Mouse (Mus musculus) hindbrain, embryonic 15.5 days (tissue): ENCODE measurements around the gene Mrfap1. TPM values are rescaled to one million over a fixed set of nuclear protein-coding genes. Genes with fewer than 3 reads are reported as not detected.

Experiments used
- ATAC-seq: fragments of 200-750 bp; cut with Nextera tagmentation; 2 replicates; pipeline ENCODE4 v1.8.0; 2017; ENCODE audit warnings: low read depth, moderate number of reproducible peaks, moderate TSS enrichment; ENCODE audit not compliant: low FRiP score
- H3K27ac ChIP-seq: fragments of 300-500 bp; sonication (generic); replicated peaks from 2 replicates; pipeline ENCODE4 v1.5.1; 2015; ENCODE audit warnings: mild to moderate bottlenecking, inconsistent platforms
- H3K27me3 ChIP-seq: fragments of 300-500 bp; sonication (generic); 2 replicates; pipeline ENCODE4 v1.6.1; 2015; ENCODE audit warnings: control low read depth, inconsistent platforms
- H3K36me3 ChIP-seq: fragments of 300-500 bp; sonication (generic); 2 replicates; pipeline ENCODE4 v1.6.1; 2015; ENCODE audit warnings: control low read depth, inconsistent platforms
- H3K4me1 ChIP-seq: fragments of 300-500 bp; sonication (generic); replicated peaks from 2 replicates; pipeline ENCODE4 v1.6.1; 2015; ENCODE audit warnings: control low read depth, inconsistent platforms
- H3K4me2 ChIP-seq: fragments of 300-500 bp; sonication (generic); 2 replicates; pipeline ENCODE4 v1.6.1; 2015; ENCODE audit warnings: moderate library complexity, mild to moderate bottlenecking, inconsistent platforms
- H3K4me3 ChIP-seq: fragments of 300-500 bp; sonication (generic); 2 replicates; pipeline ENCODE4 v1.5.1; 2015; ENCODE audit warnings: mild to moderate bottlenecking, inconsistent platforms
- H3K9ac ChIP-seq: fragments of 300-500 bp; sonication (generic); 2 replicates; pipeline ENCODE4 v1.6.1; 2015; ENCODE audit warnings: inconsistent platforms
- H3K9me3 ChIP-seq: fragments of 300-500 bp; sonication (generic); 2 replicates; pipeline ENCODE4 v1.6.1; 2016; ENCODE audit warnings: control low read depth, inconsistent platforms
- WGBS: fragments of 180-500 bp; shearing (Covaris S2); methylation state at CpG from one replicate; pipeline ENCODE4 v1.1.7; 2015; 5-methylcytosine and 5-hydroxymethylcytosine counted together
- polyA plus RNA-seq: library from polyadenylated mRNA; unstranded; fragments of >200 nt; fragmentation: Nextera tagmentation; extraction: Ambion mirVana; gene quantifications from 2 replicates; pipeline ENCODE4 v1.2.1, GENCODE M21; 2015

The Mrfap1 gene
- polyA plus RNA-seq, 1 experiment from 2014 or later = 317 TPM

DNA sequence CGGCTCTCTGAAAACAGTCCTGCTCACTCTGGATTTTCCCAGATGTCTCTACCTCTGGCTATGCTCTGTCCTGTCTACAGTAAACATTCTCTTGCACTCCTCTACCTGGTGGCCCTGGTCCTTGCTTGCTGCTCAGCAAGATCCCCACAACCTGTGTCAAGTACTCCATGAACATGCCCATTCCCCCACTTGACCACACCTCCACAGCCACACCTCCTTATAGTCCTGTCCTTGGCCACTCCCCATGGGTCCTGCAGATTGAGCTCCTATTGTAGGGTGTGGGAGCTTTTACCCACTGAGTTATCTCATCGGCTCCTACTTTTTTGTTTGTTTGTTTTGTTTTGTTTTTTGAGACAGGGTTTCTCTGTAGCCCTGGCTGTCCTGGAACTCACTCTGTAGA is 17.7 kb downstream of the Mrfap1 start:
- Histone ChIP-seq H3K4me1 (no peaks in the 10 kb centered on the region), H3K27me3 (no peaks in the 10 kb centered on the region), H3K36me3 (no peaks in the 10 kb centered on the region), H3K4me3 (no peak overlapping the region), H3K9ac (no peak overlapping the region), H3K9me3 (no peaks in the 10 kb centered on the region), H3K27ac (no peak overlapping the region), H3K4me2 (no peak overlapping the region)
- ATAC-seq = no peak
- 83% methylated on average over 1 of the region's 2 CpGs for WGBS

DNA sequence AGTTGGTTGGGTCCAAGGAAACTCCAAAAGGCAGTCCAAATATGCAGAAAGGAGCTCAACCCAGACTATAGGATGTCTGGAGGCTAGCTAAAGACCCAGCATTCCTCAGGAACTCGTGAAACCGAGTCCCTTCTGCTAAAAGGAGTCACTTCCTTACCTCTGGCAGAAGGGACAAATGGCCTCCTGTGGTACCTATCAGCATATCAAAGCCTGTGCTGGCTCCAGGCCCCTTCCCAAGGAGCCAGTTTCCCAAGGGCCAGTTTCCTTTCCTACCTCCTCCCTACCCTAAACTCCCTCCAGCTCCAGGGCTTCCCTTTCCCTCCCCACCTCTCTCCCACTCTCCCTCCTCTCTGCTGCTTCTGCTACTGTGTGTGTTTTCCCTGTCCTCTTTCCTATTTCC is 19.4 kb downstream of the Mrfap1 start:
- H3K4me3 ChIP-seq = no peak overlapping the region
- H3K27ac ChIP-seq = no peak overlapping the region
- WGBS = 3% methylated on average over 2 of the region's 2 CpGs
- H3K36me3 ChIP-seq = no peaks in the 10 kb centered on the region
- H3K27me3 ChIP-seq = no peaks in the 10 kb centered on the region
- ATAC-seq = no peak
- H3K9me3 ChIP-seq = no peaks in the 10 kb centered on the region
- no peak overlapping the region for H3K4me2 ChIP-seq
- H3K9ac ChIP-seq = no peak overlapping the region
- H3K4me1 ChIP-seq = no peaks in the 10 kb centered on the region

DNA sequence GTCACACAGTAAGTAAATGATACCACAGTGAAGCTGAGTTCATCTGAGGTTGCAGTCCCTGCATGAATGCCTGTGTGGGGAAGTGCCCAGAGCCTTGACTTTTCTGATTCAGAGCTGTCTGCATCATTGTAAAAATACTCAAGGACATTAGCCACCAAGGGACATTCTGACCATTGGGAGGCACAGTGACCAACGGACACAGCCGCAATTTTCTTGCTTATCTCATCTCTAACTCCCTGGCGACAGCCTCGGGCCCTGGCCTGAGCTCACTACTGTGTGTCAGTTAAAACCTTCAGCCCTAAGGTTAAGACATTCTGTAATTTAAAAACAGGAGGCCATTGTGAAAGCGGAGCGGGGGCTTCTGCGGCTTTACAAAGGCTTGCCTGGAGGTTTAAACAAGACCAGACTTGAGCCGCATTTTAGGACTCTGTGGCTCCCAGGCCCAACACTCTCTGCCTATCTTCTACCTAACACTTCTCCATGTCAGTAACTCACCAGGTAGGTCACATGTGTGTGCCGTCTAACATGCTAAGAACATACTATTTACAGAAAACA is 20.5 kb downstream of the Mrfap1 start:
- no peak overlapping the region for H3K4me2 ChIP-seq
- no peaks in the 10 kb centered on the region for H3K27me3 ChIP-seq
- no peak overlapping the region for H3K27ac ChIP-seq
- no peak overlapping the region for H3K9ac ChIP-seq
- no peaks in the 10 kb centered on the region for H3K9me3 ChIP-seq
- H3K4me3 ChIP-seq = no peak overlapping the region
- WGBS = 33% methylated on average over 9 of the region's 9 CpGs
- no peak for ATAC-seq
- no peaks in the 10 kb centered on the region for H3K4me1 ChIP-seq
- no peaks in the 10 kb centered on the region for H3K36me3 ChIP-seq

DNA sequence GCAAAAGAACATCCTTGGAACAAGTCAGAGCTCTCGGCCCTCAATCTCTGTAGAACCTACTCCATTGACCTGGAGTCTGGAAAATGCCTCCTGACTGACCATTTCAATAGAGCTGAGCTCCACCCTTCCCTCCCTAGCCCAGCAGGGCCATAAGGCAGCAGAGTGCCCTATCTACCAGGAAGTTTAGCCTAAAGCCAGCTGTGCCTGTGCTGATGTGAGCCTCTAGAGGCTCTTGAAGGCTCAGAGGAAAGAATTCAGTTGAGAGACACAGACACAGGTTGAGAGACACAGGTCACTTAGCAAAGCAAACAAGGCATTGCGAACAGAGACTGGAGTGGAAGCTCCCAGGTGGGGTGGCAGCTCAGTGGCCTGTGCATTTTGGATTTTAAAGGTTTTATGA is 21.3 kb downstream of the Mrfap1 start:
- Histone ChIP-seq H3K4me2 (no peak overlapping the region), H3K27ac (no peak overlapping the region), H3K4me1 (no peaks in the 10 kb centered on the region), H3K9me3 (no peaks in the 10 kb centered on the region), H3K9ac (no peak overlapping the region), H3K36me3 (no peaks in the 10 kb centered on the region), H3K27me3 (no peaks in the 10 kb centered on the region), H3K4me3 (no peak overlapping the region)
- 88% methylated on average over 2 of the region's 2 CpGs for WGBS
- no peak for ATAC-seq

DNA sequence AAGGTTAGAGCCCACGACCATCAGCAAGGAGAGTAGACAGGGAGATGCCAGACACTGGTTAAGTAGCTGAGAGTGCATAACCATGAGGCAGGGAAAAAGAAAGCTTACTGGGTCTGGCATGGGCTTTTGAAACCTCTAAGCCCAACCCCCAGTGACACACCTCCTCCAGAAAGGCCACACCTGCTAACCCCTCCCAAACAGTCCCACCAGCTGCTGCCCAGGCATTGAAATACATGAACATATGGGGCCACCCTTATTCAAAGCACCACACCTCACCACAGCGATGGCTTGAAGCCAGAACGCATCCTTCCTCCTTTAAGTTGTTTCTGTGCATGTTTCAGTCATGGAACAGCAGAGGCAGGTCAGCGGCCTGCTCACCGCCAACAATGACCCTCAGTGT is 24.0 kb downstream of the Mrfap1 start:
- Histone ChIP-seq H3K4me3 (no peak overlapping the region), H3K9me3 (no peaks in the 10 kb centered on the region), H3K36me3 (no peaks in the 10 kb centered on the region), H3K27ac (no peak overlapping the region), H3K4me1 (peaks cover 2% of the 10 kb centered on the region; the same call in 1 of the 2 replicates), H3K4me2 (no peak overlapping the region), H3K9ac (no peak overlapping the region), H3K27me3 (no peaks in the 10 kb centered on the region)
- 80% methylated on average over 5 of the region's 5 CpGs for WGBS
- no peak for ATAC-seq

DNA sequence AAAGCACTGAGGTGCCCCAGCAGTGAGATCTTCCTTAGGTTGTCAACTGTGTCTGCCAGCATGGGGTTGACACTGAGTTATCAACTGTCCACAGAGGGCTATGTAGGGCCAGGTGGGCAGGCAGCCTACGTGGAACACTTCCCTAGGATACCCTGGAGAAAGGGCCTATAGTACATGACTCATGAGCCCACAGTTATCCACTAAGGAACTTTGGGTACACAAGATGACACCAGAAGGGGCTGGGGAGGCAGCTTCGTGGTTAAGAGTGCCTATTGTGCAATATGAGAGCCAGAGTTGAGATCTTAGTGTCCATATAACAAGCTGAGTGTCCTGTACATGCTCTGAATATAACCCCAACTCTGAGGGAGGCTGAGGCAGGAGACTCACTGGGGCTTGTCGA is 27.0 kb downstream of the Mrfap1 start:
- no peak overlapping the region for H3K4me3 ChIP-seq
- no peaks in the 10 kb centered on the region for H3K36me3 ChIP-seq
- no peak overlapping the region for H3K27ac ChIP-seq
- H3K9ac ChIP-seq = no peak overlapping the region
- no peaks in the 10 kb centered on the region for H3K27me3 ChIP-seq
- H3K9me3 ChIP-seq = no peaks in the 10 kb centered on the region
- no peak overlapping the region for H3K4me2 ChIP-seq
- peaks cover 10% of the 10 kb centered on the region for H3K4me1 ChIP-seq
- WGBS = 63% methylated on average over 3 of the region's 3 CpGs
- no peak for ATAC-seq

DNA sequence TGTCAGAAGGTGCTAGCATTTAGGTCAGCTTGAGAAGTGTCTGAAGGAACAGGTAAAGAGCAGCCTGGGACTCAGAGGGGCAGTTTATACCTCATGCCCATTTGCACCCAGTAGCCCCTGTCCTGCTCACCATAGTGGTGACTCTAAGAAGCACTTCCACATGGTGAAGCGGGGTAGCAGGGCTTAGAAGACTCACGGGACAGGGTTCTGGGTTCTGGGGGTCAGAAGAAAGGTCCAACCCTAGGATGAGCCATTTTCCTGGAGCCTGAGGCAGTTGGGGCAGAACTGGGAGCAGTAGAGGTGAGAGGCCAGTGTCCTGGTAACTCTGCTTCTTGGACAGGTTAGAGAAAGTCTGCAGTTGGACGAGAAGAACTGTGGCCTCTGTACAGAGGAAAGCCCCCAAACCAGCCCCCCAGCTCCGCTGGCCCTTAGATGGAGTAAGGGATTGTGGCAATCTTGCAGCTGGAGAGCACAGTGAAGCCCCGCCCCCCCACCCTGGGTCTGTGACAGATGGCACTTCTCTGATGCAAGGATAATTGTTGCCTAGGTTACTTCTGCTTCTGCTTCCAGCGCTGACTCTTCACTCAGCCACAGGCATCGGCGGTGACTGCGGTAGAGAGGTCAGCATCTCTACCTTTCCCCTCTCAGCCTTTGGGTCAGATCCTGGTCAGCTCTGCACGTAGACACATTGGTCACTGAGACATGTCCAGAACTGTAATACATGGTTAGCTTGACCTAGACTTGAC is 29.4 kb downstream of the Mrfap1 start:
- H3K9me3 ChIP-seq = no peaks in the 10 kb centered on the region
- no peak overlapping the region for H3K9ac ChIP-seq
- H3K4me3 ChIP-seq = no peak overlapping the region
- H3K36me3 ChIP-seq = no peaks in the 10 kb centered on the region
- H3K27me3 ChIP-seq = no peaks in the 10 kb centered on the region
- peak overlapping the region; percentile 42; the same call in 1 of the 2 replicates for H3K27ac ChIP-seq
- H3K4me2 ChIP-seq = no peak overlapping the region
- H3K4me1 ChIP-seq = peaks cover 10% of the 10 kb centered on the region
- WGBS = 18% methylated on average over 10 of the region's 10 CpGs
- ATAC-seq = peak; percentile 73

DNA sequence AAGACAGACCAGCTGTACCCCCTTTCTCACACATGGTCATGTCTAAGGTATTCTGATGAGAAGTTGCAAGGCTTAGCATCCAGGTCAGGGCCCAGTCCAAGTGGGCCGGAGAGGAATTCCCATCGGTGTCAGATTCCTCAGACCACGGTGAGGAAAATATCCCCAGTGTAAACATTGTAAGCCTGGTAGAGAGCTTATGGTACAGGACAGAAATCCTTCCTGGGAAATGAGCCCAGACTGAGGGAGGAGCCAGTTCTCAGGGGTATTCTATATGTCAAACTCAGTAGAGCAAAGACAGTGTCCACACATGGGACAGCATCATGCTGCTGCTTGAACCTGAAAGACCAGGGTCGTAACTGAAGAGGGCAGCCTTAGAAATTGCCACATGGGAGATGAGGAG is 36.7 kb downstream of the Mrfap1 start:
- ATAC-seq = no peak
- no peaks in the 10 kb centered on the region for H3K9me3 ChIP-seq
- no peaks in the 10 kb centered on the region for H3K36me3 ChIP-seq
- H3K4me2 ChIP-seq = no peak overlapping the region
- no peak overlapping the region for H3K9ac ChIP-seq
- no peak overlapping the region for H3K4me3 ChIP-seq
- no peak overlapping the region for H3K27ac ChIP-seq
- 77% methylated on average over 4 of the region's 4 CpGs for WGBS
- H3K4me1 ChIP-seq = no peaks in the 10 kb centered on the region
- no peaks in the 10 kb centered on the region for H3K27me3 ChIP-seq

DNA sequence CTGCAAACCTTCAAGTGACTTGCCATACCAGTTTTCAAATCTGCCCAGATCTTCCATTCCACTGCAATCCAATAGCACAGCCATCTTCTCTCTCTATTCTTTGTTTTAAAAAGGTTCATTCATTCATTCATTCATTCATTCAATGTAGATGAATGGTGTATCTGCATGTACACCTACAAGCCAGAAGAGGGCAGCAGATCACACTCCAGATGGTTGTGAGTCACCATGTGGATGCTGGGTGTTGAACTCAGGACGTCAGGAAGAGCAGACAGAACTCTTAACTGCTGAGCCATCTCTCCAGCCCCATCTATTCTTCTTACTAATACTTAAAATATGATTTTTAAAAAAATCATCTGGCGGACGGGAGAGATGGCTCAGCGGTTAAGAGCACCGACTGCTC is 39.5 kb downstream of the Mrfap1 start:
- no peak overlapping the region for H3K9ac ChIP-seq
- no peak for ATAC-seq
- H3K4me3 ChIP-seq = no peak overlapping the region
- H3K36me3 ChIP-seq = no peaks in the 10 kb centered on the region
- no peaks in the 10 kb centered on the region for H3K9me3 ChIP-seq
- no peak overlapping the region for H3K27ac ChIP-seq
- WGBS = 66% methylated on average over 5 of the region's 5 CpGs
- H3K27me3 ChIP-seq = no peaks in the 10 kb centered on the region
- H3K4me2 ChIP-seq = no peak overlapping the region
- no peaks in the 10 kb centered on the region for H3K4me1 ChIP-seq

DNA sequence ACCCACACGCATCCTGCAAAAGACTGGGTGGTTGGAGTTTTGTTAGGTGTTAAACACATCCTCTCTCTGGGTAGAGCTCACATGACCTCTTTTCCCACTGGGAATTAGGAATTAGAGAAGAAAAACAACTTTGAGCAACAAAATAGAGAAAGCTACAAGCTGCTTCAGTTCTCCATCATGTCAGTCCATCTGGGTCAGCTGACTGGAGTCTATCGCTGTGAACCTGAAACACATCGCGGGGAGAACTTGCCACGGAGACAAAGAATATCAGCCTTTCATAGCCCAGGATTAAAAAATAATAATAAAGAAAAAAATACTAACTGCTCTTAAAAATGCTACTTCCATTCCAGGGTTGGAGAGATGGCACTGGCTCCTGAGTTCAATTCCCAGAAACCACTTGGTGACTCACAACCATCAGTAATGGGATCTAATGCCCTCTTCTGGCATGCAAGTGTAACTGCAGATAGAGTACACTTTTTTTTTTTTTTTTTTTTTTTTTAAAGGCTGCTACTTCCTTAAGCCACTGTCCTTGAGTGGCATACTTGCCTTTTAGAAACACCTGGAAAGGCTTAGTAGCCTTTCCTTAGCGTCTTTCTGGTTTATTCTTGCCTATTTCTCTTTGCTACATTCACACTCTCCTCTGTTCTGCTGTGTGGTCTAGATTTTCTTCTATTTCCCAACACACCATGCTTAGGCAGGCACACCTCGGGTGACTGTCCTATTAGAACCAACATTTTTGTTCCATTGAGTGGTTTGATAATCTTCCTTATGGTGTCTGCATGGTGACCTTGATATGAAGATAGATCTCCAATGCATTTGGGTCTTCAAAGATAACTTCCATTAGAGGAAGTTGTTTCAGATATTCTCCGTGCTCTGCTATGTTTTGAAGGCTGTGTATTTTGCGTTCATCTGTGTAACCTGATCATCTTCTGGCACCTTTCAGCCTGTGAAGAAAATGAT is 46.2 kb downstream of the Mrfap1 start:
- H3K4me2 ChIP-seq = no peak overlapping the region
- H3K36me3 ChIP-seq = no peaks in the 10 kb centered on the region
- H3K4me1 ChIP-seq = peaks cover 21% of the 10 kb centered on the region
- no peak overlapping the region for H3K9ac ChIP-seq
- 76% methylated on average over 9 of the region's 9 CpGs for WGBS
- no peak overlapping the region for H3K27ac ChIP-seq
- H3K27me3 ChIP-seq = peaks cover 4% of the 10 kb centered on the region; the same call in 1 of the 2 replicates
- no peak for ATAC-seq
- H3K4me3 ChIP-seq = no peak overlapping the region
- H3K9me3 ChIP-seq = no peaks in the 10 kb centered on the region

DNA sequence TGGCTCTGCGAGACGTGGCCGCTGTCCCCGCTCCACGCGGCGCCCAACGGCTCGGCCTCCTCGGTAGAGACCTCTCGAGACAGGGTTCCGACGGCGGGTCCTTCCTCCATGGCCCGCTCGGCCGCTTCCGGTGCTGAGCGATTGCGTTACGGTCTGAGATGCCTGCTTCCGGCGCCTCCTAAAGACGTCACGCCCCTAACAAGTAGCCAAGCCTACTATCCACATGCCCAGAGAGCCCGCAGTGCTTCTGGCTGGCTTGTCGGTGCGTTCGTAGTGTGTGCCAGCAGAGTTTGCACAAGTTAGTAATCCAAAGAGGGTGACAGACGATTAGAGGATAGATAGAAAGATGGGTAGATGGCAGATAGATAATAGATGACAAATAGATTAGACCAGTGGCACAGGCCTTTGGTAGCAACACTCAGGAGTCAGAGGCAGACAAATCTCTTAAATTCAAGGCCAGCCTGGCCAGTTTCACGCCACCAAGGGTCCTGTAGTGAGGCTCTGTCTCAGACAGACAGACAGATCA is 48.0 kb downstream of the Mrfap1 start, which contains the start of gene Bloc1s4:
Gene Bloc1s4, minus strand, starts transcription at position 115 of the 526 bp plus-strand sequence.
- 3% methylated on average over 31 of the region's 31 CpGs for WGBS
- peak within 1 kb of the TSS; percentile 84 for H3K4me3 ChIP-seq
- peak within 1 kb of the TSS; percentile 78 for H3K9ac ChIP-seq
- ATAC-seq = peak; percentile 97
- no peaks in the 10 kb centered on the region for H3K9me3 ChIP-seq
- peaks cover 21% of the 10 kb centered on the region for H3K4me1 ChIP-seq
- no peaks in the 10 kb centered on the region for H3K36me3 ChIP-seq
- H3K27ac ChIP-seq = peak within 1 kb of the TSS; percentile 53; the same call in 1 of the 2 replicates
- peak within 1 kb of the TSS; percentile 93 for H3K4me2 ChIP-seq
- H3K27me3 ChIP-seq = peaks cover 4% of the 10 kb centered on the region; the same call in 1 of the 2 replicates
